Mouse (Mus musculus) limb, embryonic 13.5 days (tissue): Measurements from ENCODE around the gene Gm39115. TPM values are rescaled to one million over a fixed set of nuclear protein-coding genes. Genes with fewer than 3 reads are reported as not detected.
"Not testable (repeated sequence)": the region's sequence is repeated elsewhere in the genome, so short reads cannot be mapped to it uniquely, and the experiment has no call there.

Experiments used
- ATAC-seq: fragments of 200-750 bp; cut with Nextera tagmentation; 2 replicates; pipeline ENCODE4 v1.8.0; 2017; ENCODE audit warnings: low read depth, moderate number of reproducible peaks, moderate TSS enrichment; ENCODE audit not compliant: low FRiP score
- H3K27ac ChIP-seq: fragments of 300-500 bp; sonication (generic); 2 replicates; pipeline ENCODE4 v1.5.1; 2015; ENCODE audit warnings: inconsistent platforms, mild to moderate bottlenecking, moderate library complexity
- H3K27me3 ChIP-seq: fragments of 300-500 bp; sonication (generic); 2 replicates; pipeline ENCODE4 v1.6.1; 2015; ENCODE audit warnings: mild to moderate bottlenecking, inconsistent platforms
- H3K36me3 ChIP-seq: fragments of 300-500 bp; sonication (generic); 2 replicates; pipeline ENCODE4 v1.6.1; 2015; ENCODE audit warnings: inconsistent platforms, mild to moderate bottlenecking, moderate library complexity
- H3K4me1 ChIP-seq: fragments of 300-500 bp; sonication (generic); 2 replicates; pipeline ENCODE4 v1.6.1; 2015; ENCODE audit warnings: inconsistent platforms
- H3K4me2 ChIP-seq: fragments of 300-500 bp; sonication (generic); replicated peaks from 2 replicates; pipeline ENCODE4 v1.6.1; 2015; ENCODE audit warnings: inconsistent platforms, mild to moderate bottlenecking, moderate library complexity
- H3K4me3 ChIP-seq: fragments of 300-500 bp; sonication (generic); 2 replicates; pipeline ENCODE4 v1.5.1; 2015; ENCODE audit warnings: moderate library complexity, mild to moderate bottlenecking, inconsistent platforms
- H3K9ac ChIP-seq: fragments of 300-500 bp; sonication (generic); 2 replicates; pipeline ENCODE4 v1.6.1; 2015; ENCODE audit warnings: mild to moderate bottlenecking, inconsistent platforms
- H3K9me3 ChIP-seq: fragments of 300-500 bp; sonication (generic); 2 replicates; pipeline ENCODE4 v1.6.1; 2016; ENCODE audit warnings: inconsistent platforms
- WGBS: fragments of 180-500 bp; shearing (Covaris S2); methylation state at CpG from one replicate; pipeline ENCODE4 v1.1.7; 2015; 5-methylcytosine and 5-hydroxymethylcytosine counted together
- polyA plus RNA-seq: library from polyadenylated mRNA; unstranded; fragments of >200 nt; fragmentation: Nextera tagmentation; extraction: Ambion mirVana; gene quantifications from 2 replicates; pipeline ENCODE4 v1.2.1, GENCODE M21; 2015

The Gm39115 gene
- not detected in 2 replicates for polyA plus RNA-seq

- not testable (repeated sequence) for H3K4me2 ChIP-seq, H3K4me1 ChIP-seq, H3K27ac ChIP-seq, ATAC-seq, H3K9ac ChIP-seq, H3K9me3 ChIP-seq, H3K36me3 ChIP-seq, H3K4me3 ChIP-seq, H3K27me3 ChIP-seq
- 30% methylated on average over 2 of the region's 2 CpGs for WGBS
Observed at GRCm38 (mm10) chr7:142135934-142136333, at the start of gene Gm39115. Gene Gm39115 (minus strand): TSS chr7:142136034.

DNA sequence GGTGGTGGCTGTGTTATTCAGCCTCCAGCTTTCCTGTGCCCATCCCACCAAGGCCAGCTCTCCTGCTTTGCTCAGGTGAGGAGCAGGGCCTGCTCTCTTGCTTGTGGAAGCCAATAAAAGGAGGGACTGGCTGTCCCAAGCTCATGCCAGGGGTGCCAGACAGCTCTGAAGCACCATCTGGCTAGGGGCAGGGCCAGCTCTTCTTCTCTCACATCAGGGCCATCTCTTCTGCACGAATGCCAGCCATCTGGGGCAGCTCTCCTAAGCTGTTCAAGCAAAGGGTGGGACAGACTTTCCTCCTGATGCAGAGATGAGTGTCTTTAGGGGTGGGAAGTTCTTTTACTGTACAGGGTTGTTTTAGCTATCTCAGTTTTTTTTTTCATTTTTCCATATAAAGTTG, 45.2 kb upstream of the Gm39115 start:
- Histone ChIP-seq H3K4me1 (no peaks in the 10 kb centered on the region), H3K27me3 (0 out of 2 replicates have a peak, but pooled peaks cover 5% of the 10 kb centered on the region), H3K9ac (no peak overlapping the region), H3K4me2 (no peak overlapping the region), H3K27ac (no peak overlapping the region), H3K9me3 (no peaks in the 10 kb centered on the region), H3K4me3 (no peak overlapping the region), H3K36me3 (no peaks in the 10 kb centered on the region)
- no peak for ATAC-seq
- 47% methylated on average over 1 of the region's 1 CpGs for WGBS

DNA sequence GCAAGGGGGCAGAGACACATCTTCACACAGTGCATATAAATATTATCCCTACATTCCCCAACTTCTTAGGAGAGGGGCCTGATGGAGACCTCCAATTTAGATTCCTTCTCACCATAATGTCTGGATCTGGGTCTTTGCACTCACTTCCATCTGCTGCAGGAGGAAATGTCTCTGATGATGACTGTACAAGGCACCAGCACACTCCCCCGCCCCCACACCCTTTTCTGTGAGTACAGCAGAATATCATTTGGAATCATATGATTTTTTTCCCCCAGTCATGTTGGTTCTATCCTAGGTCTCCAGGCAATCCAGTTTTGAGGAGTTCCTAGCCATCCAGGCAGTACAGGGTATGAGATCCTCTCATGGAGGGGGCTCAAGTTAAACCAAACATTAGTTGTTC, 42.9 kb upstream of the Gm39115 start:
- ATAC-seq = no peak
- Histone ChIP-seq H3K4me3 (no peak overlapping the region), H3K4me2 (no peak overlapping the region), H3K27me3 (0 out of 2 replicates have a peak, but pooled peaks cover 6% of the 10 kb centered on the region), H3K9me3 (no peaks in the 10 kb centered on the region), H3K4me1 (no peaks in the 10 kb centered on the region), H3K36me3 (no peaks in the 10 kb centered on the region), H3K27ac (no peak overlapping the region), H3K9ac (no peak overlapping the region)
- WGBS = 78% methylated on average over 1 of the region's 1 CpGs

DNA sequence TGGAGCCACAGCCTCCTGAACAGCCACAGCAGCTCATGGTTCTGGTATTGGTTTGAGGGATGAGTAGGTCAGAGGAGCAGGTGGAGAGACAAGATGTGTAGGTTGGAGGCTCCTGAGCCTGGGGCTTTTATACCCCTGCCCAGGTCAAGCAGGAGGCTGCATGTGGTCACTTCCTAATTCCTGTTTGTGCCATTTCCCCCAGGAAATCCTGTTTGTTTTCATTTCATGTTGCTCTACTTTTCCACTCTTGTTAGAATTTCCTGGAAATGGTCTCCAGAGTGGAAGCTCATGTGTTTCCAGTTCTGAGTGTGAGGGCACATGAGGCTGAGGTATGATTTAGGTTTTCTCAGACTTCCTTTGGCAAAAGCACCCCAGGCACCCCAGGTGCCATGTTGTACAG, 40.1 kb upstream of the Gm39115 start, which contains the start of gene Krtap5-2:
Krtap5-2 (minus strand) TSS at position 101 of the 400 bp plus-strand sequence.
- H3K27ac ChIP-seq, H3K9me3 ChIP-seq, H3K9ac ChIP-seq, H3K4me2 ChIP-seq, ATAC-seq, H3K36me3 ChIP-seq, H3K4me3 ChIP-seq, H3K27me3 ChIP-seq, H3K4me1 ChIP-seq: not testable (repeated sequence)

DNA sequence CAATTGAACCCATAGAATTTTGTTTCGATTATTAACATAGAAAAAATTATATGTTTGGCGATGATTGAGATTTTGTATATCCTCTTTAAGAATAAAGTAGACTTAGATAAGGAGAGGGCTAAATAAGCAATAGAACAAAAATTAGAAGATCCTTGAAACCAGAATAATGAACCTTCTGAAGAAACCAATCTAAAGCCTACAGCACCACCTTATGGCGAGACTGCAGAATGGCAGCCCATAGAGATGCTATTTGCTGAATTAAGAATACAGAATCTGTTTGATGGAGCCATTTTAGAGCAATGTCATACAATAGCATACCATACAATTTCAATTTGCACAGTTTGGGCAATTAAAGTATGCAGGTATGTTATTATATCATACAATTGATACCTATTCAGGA, 34.0 kb upstream of the Gm39115 start:
- WGBS = 50% methylated on average over 3 of the region's 3 CpGs
- Histone ChIP-seq H3K4me3 (no peak overlapping the region), H3K27me3 (0 out of 2 replicates have a peak, but pooled peaks cover 3% of the 10 kb centered on the region), H3K27ac (no peak overlapping the region), H3K9me3 (no peaks in the 10 kb centered on the region), H3K4me2 (no peak overlapping the region), H3K36me3 (no peaks in the 10 kb centered on the region), H3K4me1 (no peaks in the 10 kb centered on the region), H3K9ac (no peak overlapping the region)
- no peak for ATAC-seq

DNA sequence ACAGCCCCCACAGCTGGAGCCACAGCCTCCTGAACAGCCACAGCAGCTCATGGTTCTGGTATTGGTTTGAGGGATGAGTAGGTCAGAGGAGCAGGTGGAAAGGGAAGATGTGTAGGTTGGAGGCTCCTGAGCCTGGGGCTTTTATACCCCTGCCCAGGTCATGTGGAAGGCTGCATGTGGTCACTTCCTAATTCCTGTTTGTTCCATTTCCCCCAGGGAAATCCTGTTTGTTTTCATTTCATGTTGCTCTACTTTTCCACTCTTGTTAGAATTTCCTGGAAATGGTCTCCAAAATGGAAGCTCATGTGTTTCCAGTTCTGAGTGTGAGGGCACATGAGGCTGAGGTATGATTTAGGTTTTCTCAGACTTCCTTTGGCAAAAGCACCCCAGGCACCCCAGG, 29.8 kb upstream of the Gm39115 start, which contains the start of gene Gm4553:
Gm4553 (minus strand) TSS at position 101 of the 400 bp plus-strand sequence.
- H3K27me3 ChIP-seq, H3K27ac ChIP-seq, H3K4me1 ChIP-seq, H3K36me3 ChIP-seq, H3K9me3 ChIP-seq, H3K4me2 ChIP-seq, H3K4me3 ChIP-seq, H3K9ac ChIP-seq, ATAC-seq: not testable (repeated sequence)

DNA sequence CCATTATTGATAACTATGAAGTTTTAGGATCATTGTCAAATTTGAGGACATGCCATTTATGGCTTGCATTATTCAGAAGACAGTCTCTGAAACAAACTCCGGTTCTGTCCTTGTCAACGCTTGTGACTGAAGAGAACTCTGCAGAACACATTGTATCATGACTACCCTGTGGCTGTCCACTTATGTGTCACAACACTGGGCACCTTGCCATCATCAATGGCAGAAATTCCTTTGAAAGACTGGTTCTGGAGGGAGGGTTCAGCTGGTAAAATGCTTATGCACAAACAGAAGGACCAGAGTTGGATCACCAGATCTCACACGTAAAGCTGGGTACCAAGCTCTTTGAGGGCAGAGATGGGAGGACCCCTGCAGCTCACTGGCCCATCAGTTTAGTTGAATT, 23.5 kb upstream of the Gm39115 start:
- H3K36me3 ChIP-seq = no peaks in the 10 kb centered on the region

DNA sequence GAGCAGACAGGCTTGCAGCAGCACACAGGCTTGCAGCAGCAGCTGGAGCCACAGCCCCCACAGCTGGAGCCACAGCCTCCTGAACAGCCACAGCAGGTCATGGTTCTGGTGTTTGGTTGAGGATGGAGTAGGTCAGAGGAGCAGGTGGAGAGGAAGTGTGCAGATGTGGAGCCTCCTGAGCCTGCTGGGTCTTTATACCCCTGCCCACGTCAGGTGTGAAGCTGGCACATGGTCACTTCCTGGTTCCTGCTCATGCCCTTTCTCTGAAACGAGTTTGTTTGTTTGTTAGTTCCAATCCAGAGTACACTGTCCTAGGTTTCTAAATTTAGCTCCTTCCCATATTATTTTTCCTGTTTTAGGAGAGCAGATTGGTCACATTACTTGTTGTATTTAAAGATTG, 21.2 kb upstream of the Gm39115 start, which contains the start of gene Gm29735:
Gm29735 (minus strand) TSS at position 101 of the 400 bp plus-strand sequence.
- ATAC-seq, H3K4me2 ChIP-seq, H3K9ac ChIP-seq, H3K9me3 ChIP-seq, H3K27ac ChIP-seq, H3K36me3 ChIP-seq, H3K4me3 ChIP-seq, H3K27me3 ChIP-seq, H3K4me1 ChIP-seq: not testable (repeated sequence)
- WGBS = 39% methylated on average over 2 of the region's 2 CpGs

More for the DNA sequence above, 23.5 kb upstream of the Gm39115 start:
- H3K4me2 ChIP-seq = no peak overlapping the region
- no peaks in the 10 kb centered on the region for H3K9me3 ChIP-seq
- H3K9ac ChIP-seq = no peak overlapping the region
- no peaks in the 10 kb centered on the region for H3K27me3 ChIP-seq
- 97% methylated on average over 3 of the region's 3 CpGs for whole genome bisulfite sequencing
- no peaks in the 10 kb centered on the region for H3K4me1 ChIP-seq
- no peak overlapping the region for H3K4me3 ChIP-seq
- no peak overlapping the region for H3K27ac ChIP-seq
- no peak for ATAC-seq

DNA sequence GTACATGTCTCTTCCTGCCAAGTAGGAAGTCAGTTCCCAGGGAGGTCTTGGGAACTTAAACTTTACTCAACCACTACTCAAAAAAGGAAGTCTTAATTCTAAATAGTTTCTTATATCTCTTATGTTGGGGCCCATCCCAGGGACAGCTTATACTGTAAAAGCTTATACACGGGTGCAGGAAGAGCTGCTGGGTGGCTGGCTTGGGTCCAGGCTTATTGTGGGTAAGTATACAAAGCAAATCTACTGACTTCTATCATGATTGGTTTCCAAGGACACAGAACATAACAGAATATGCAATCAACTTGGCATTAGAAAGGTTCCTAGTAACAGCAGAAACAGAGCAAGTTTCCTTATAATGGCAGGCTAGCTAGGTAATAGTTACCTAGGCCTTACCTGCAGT, 19.5 kb upstream of the Gm39115 start:
- H3K4me3 ChIP-seq = no peak overlapping the region
- no peaks in the 10 kb centered on the region for H3K27me3 ChIP-seq
- H3K4me2 ChIP-seq = no peak overlapping the region
- H3K36me3 ChIP-seq = no peaks in the 10 kb centered on the region
- H3K27ac ChIP-seq = no peak overlapping the region
- ATAC-seq = no peak
- no peaks in the 10 kb centered on the region for H3K4me1 ChIP-seq
- H3K9ac ChIP-seq = no peak overlapping the region
- 79% methylated on average over 1 of the region's 1 CpGs for WGBS
- no peaks in the 10 kb centered on the region for H3K9me3 ChIP-seq

- no peaks in the 10 kb centered on the region for H3K4me1 ChIP-seq
- H3K4me3 ChIP-seq = no peak overlapping the region
- no peak overlapping the region for H3K27ac ChIP-seq
- no peaks in the 10 kb centered on the region for H3K27me3 ChIP-seq
- H3K9ac ChIP-seq = no peak overlapping the region
- H3K4me2 ChIP-seq = no peak overlapping the region
- no peak for ATAC-seq
- H3K36me3 ChIP-seq = no peaks in the 10 kb centered on the region
- 80% methylated on average over 4 of the region's 4 CpGs for WGBS
- H3K9me3 ChIP-seq = no peaks in the 10 kb centered on the region
Observed at GRCm38 (mm10) chr7:142152191-142152590, 16.4 kb upstream of the Gm39115 start.

- Histone ChIP-seq H3K27ac (no peak overlapping the region), H3K9me3 (no peaks in the 10 kb centered on the region), H3K36me3 (no peaks in the 10 kb centered on the region), H3K4me3 (no peak overlapping the region), H3K9ac (no peak overlapping the region), H3K4me2 (no peak overlapping the region), H3K4me1 (no peaks in the 10 kb centered on the region), H3K27me3 (peaks cover 4% of the 10 kb centered on the region; the same call in 1 of the 2 replicates)
- ATAC-seq = no peak
Observed at GRCm38 (mm10) chr7:142148633-142149032, 12.8 kb upstream of the Gm39115 start.

GRCm38 (mm10) chr7:142146033-142146432, 10.2 kb upstream of the Gm39115 start:
- Histone ChIP-seq H3K9me3 (no peaks in the 10 kb centered on the region), H3K36me3 (no peaks in the 10 kb centered on the region), H3K27me3 (peaks cover 4% of the 10 kb centered on the region; the same call in 1 of the 2 replicates), H3K27ac (no peak overlapping the region), H3K9ac (no peak overlapping the region), H3K4me3 (no peak overlapping the region), H3K4me2 (no peak overlapping the region), H3K4me1 (no peaks in the 10 kb centered on the region)
- no peak for ATAC-seq
- WGBS = 3% methylated on average over 1 of the region's 1 CpGs

DNA sequence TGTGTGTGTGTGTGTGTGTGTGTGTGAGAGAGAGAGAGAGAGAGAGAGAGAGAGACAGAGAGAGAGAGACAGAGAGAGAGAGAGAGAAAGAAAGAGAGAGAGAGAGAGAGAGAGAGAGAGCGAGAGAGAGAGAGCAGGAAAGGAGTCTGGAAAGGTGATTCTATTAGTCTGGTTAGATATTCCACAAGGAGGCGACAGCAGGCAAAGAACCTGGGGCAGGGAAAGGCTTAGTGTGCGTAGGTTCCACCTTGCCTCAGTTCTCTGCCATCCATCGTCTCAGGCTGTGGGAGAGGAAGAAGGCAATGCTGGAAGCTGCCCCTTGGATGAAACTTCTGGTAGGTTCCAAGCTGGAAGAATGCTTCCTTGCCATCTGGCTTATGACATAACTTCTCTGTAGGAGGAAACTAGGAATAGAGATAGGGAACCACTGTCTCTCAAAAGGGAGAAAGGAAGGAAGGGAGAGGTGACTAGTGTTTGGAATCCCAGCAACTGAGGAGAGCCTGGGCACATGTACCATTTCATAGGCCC, 9.6 kb upstream of the Gm39115 start:
- Histone ChIP-seq H3K4me2 (no peak overlapping the region), H3K4me3 (no peak overlapping the region), H3K9ac (no peak overlapping the region), H3K27me3 (peaks cover 4% of the 10 kb centered on the region; the same call in 1 of the 2 replicates), H3K4me1 (no peaks in the 10 kb centered on the region), H3K9me3 (no peaks in the 10 kb centered on the region), H3K27ac (no peak overlapping the region), H3K36me3 (no peaks in the 10 kb centered on the region)
- ATAC-seq = no peak
- 45% methylated on average over 4 of the region's 4 CpGs for WGBS
